Mouse (Mus musculus): ENCODE results near the gene Atg4a-ps. TPM values are rescaled to one million over a fixed set of nuclear protein-coding genes. Genes with fewer than 3 reads are reported as not detected.

Atg4a-ps gene
- total RNA-seq, 2 experiments from 2014 or later, result 0.14 to 5.3 TPM

- no peak for DNase-seq
Measured at GRCm38 (mm10) chr3:103627661-103628060, 18.2 kb downstream of the Atg4a-ps start.

DNA sequence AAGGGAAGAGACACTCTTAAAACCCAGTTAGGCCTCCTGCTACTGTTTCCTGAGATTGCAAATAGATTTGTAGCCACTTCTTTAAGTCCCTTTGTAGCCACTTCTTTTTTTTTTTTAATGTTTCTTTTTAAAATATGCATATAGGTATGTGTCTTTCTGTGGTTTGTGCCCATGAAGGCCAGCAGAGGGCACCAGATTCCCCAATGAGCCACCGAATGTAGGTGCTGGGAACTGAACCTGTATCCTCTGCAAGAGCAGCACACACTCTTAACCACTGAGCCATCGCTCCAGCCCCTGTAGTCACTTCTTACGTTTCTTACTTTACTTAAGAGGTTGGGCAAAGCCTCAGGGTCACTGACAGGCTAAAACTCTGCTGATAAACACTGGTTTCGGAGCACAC is 19.4 kb downstream of the Atg4a-ps start:
- DNase-seq, result no peak

DNA sequence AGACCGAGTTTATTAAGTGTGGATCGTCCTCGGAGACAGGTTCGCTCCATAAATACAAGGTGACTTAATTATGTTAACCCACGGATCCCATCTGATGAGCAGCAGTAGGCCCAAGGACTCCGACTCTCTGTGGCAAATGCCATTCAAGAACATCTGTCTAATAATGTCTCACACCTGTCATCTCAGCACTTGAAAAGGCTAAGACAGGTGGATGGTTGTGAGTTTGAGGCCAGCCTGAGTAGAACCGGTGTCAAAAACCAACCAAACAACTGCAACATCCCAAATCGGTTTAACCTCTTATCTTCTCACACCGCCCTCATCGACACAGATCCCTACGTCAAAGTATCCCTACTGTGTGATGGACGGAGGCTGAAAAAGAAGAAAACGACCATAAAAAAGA is 20.7 kb downstream of the Atg4a-ps start:
- DNase-seq, result no peak

DNA sequence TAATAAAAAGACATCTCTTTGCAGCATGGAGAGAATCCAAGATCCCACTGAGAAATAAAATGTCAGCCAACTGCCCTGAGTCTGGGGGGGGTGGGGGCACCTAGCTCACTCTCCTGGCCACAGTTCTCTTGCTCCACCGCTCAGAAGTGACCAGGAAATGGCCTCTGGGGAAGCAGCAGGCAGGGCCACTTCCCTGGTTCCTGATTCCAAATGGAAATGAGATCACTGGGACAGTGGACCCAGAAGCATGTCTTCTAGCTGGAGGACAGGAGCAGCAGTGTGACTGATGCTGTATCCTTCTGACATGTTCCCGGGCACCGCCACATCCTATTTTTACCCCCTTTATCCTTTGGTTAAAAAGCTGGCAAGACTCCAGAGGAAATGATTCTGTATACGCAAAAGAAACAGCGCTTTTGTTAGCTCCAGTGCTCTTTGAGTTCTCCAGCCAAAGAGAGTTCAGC is 21.2 kb downstream of the Atg4a-ps start:
- no peak for DNase-seq

DNA sequence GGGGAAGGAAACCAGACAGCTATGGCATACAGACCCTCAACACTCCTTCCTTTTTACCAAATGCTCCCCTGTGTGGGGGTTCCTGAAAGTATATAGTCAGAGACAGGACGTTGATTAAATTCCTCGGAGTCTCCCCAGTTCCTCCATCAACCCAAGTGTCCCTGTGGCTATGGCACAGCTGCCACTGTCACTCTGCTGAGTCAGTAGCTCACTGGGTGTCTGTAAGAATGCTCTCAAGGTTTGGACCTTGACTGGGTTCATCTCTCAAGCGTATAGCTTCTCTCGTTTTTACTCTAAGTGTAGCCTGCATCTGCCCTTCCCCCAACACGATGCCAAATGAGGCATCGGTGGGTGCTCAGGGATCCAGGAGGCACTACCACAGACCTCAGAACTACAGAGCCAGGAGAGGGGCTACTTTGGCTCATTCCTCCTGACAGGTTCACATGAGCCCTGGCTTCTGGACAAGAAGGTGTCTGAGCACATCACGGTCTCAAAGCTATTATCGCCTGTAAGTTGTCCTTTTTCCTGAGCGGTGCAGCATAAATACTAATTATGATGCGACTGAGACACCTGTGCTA is 21.9 kb downstream of the Atg4a-ps start:
- no peak for DNase-seq

DNA sequence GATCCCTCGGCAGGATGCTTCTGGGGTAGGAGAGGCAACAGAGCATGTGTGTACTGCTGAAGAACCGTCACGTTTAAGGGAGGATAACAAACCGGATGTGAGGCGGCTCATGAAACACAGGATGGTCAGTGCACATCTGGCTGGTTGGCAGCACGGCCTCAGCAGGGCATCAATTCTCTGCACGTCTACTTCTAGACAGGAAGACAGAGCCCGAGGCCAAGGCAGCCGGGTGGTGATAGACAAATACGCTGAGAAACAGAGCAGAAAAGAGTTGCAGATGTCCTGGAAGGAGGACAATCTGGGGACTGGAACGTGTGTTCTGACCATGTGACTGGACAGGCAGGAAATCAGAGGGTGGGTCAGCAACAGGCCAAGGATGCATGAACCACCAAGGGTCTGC is 25.8 kb downstream of the Atg4a-ps start:
- no peak for DNase-seq

- no peak for DNase-seq
Measured at GRCm38 (mm10) chr3:103616981-103617380, 28.9 kb downstream of the Atg4a-ps start.

DNA sequence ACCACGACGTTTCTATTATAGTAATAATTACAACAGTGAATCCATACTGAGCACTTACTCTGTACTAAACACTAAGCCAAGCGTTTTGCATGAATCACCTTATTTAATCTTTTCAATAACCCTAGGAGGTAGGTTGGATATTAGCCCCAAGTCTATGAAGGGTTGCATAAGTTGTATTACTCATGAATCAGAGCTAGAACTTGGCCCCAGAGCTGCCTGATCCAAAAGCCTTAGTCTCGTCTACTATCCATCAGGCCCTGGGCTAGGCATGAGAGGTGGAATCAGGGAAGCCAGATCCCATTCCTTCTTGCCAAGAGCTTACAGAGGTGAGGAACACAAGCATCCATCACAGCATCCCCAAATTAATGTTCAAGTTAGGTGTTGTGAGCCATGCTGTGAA is 30.2 kb downstream of the Atg4a-ps start:
- DNase-seq, result no peak

- DNase-seq, result no peak
Measured at GRCm38 (mm10) chr3:103612636-103613355, 33.1 kb downstream of the Atg4a-ps start.

- no peak for DNase-seq
Measured at GRCm38 (mm10) chr3:103610231-103610630, 35.6 kb downstream of the Atg4a-ps start.

DNA sequence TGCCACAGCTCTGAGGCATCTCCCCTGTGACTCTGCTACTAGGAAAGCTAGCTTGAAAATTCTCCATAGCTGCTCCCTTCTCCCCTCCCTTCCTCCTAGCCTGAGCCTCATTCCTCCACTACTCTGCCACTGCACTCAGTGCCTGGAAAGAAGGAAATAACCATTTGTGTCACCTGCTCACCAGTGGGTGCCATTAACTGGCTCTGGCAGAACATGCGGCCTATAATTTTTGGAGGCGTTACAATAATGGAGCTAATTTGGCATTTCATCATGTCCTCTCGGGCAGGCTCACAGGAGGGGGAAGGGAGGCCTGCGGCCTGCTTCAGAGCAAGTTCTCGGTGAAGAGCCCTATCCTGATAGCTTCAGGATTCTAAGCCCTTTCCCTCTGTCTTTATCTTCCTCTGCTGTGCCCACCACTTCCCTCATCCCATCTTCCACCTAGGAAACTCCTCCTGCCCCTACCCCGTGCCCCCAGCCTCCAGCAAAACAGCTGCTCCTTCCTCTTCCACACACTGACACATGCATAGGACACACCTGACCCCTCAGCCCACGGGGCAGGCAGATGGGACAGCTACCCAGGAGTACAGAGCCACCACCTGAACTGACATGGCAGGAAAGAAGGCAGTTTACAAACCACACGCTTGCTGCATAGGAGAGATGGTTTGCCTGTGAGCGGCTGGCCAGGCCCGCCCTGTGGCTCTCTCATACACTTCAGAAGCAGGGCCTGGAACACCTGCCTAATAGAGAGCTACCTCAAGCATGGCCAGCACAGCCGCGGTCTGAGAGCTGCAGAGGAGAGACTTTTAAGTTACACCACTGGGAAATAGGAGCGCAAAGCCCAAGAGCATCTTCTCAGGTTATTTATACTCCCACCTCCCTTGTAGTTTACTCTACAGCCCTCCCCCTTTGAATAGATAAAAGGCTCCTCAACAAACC is 38.9 kb downstream of the Atg4a-ps start:
- no peak for DNase-seq

- no peak for DNase-seq
Measured at GRCm38 (mm10) chr3:103606045-103606597, 39.7 kb downstream of the Atg4a-ps start.

- DNase-seq, result no peak
Measured at GRCm38 (mm10) chr3:103601561-103601960, 44.3 kb downstream of the Atg4a-ps start.

GRCm38 (mm10) chr3:103601011-103601410 is 44.9 kb downstream of the Atg4a-ps start:
- DNase-seq, result no peak

- DNase-seq, result no peak
Measured at GRCm38 (mm10) chr3:103597586-103597985, 48.3 kb downstream of the Atg4a-ps start.

- DNase-seq, result no peak
Measured at GRCm38 (mm10) chr3:103595271-103595810, 50.5 kb downstream of the Atg4a-ps start.

Small RNA genes within 50 kb of the gene (microRNA-seq; reads per million reads assigned to microRNA genes)
- gene Gm25325, result 0 reads per million in 2 experiments

Other genes starting within 250 kb of the Atg4a-ps start
- under 1 TPM in 1 of 2 experiments, not detected in 1; 0.36 TPM for gene Syt6, start 70.8 kb downstream of the Atg4a-ps start, total RNA-seq (2021)
- 10 to 100 TPM in 1 of 2 experiments, 1 to 10 TPM in 1; 10.0 to 15.0 TPM for gene Olfml3, start 91.9 kb upstream of the Atg4a-ps start, total RNA-seq (2021)
- not detected for gene Gm10964, start 93.3 kb upstream of the Atg4a-ps start, total RNA-seq (2021)
- gene Hipk1, start 145.5 kb upstream of the Atg4a-ps start, total RNA-seq (2021), result 10 to 100 TPM; 52.1 to 59.8 TPM
- gene Dclre1b, start 163.4 kb upstream of the Atg4a-ps start, total RNA-seq (2021), result 1 to 10 TPM; 5.6 to 6.5 TPM
- 10 to 100 TPM in 1 of 2 experiments, 1 to 10 TPM in 1; 9.8 to 13.5 TPM for gene Ap4b1, start 163.5 kb upstream of the Atg4a-ps start, total RNA-seq (2021)
- not detected for gene Gm43064, start 163.5 kb upstream of the Atg4a-ps start, total RNA-seq (2021)
- under 1 TPM; 0.49 to 0.70 TPM for gene Bcl2l15, start 186.5 kb upstream of the Atg4a-ps start, total RNA-seq (2021)
- under 1 TPM; 0.26 to 0.81 TPM for gene Ptpn22, start 213.7 kb upstream of the Atg4a-ps start, total RNA-seq (2021)